Mouse (Mus musculus): ENCODE data around the gene Pdzph1. TPM values are rescaled to one million over a fixed set of nuclear protein-coding genes. Genes with fewer than 3 reads are reported as not detected.
A peak's percentile ranks its signal among the peaks of the same experiment; 100 is the strongest.

Pdzph1 gene
- polyA plus RNA-seq (2011; ENCODE audit: insufficient read length, low read depth, missing spikeins), result not detected in 2 replicates

- no peak within 1 kb of the TSS for H3K4me3 ChIP-seq (ENCODE audit: insufficient read depth, low read length)
- H3K27ac ChIP-seq (ENCODE audit: insufficient read depth, low read length), result no peak within 1 kb of the TSS
- TF ChIP-seq CTCF (IDR thresholded peaks at IDR 0.05; ENCODE audit: borderline replicate concordance, insufficient read depth, low read length) (no peak), POLR2A (IDR thresholded peaks at IDR 0.05; ENCODE audit: low read depth, low read length) (no peak)
- no peaks in the 10 kb centered on the region for H3K4me1 ChIP-seq (ENCODE audit: control insufficient read depth, insufficient read depth, low read length)
Observed at GRCm38 (mm10) chr17:58991275-58991674, at the start of gene Pdzph1. Gene Pdzph1 (minus strand): TSS chr17:58991375.

DNA sequence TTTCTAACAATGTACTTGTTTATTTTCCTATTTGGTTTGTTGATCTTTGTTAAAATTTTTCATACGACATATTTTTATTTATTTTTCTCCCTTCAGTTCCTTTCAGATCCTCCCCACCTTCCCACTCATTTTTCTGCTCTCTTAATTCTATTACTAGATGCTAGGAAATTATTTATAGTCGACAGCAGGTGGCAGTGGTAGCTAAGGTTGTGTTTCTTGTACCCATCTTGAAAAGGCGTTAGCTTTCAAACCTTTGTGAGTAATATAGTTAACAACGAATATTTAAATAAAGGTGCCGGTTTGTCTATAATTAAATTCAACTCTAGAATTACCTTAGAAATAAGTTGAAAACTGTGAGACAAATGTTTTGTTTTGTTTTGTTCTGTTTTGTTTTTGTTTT is 48.6 kb upstream of the Pdzph1 start:
- H3K27ac ChIP-seq (ENCODE audit: insufficient read depth, low read length), result no peak overlapping the region
- no peak overlapping the region for H3K4me3 ChIP-seq (ENCODE audit: insufficient read depth, low read length)
- no peaks in the 10 kb centered on the region for H3K4me1 ChIP-seq (ENCODE audit: control insufficient read depth, insufficient read depth, low read length)
- TF ChIP-seq POLR2A (IDR thresholded peaks at IDR 0.05; ENCODE audit: low read depth, low read length) (no peak), CTCF (IDR thresholded peaks at IDR 0.05; ENCODE audit: borderline replicate concordance, insufficient read depth, low read length) (no peak)

DNA sequence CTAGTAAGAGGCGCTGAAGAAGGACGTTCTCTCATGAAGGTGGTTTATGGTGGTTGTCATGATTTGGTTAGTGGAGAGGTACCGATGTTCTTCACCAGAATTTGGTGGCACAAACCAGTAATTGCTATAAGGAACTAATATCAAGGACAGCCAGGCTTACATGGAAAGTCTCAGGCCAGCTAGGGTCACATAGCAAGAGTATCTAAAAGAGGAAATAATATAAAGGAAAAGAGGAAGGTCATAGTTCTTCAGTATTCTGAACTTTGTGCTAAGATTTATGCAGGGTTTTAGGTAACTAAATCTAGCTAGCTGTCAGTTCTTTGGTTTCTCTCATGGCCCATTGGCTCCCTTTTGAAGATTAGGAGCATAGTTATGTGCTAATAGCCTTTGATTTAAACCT is 42.3 kb upstream of the Pdzph1 start:
- no peak for TF ChIP-seq CTCF (IDR thresholded peaks at IDR 0.05; ENCODE audit: borderline replicate concordance, insufficient read depth, low read length)
- TF ChIP-seq POLR2A (IDR thresholded peaks at IDR 0.05; ENCODE audit: low read depth, low read length), result no peak
- Histone ChIP-seq H3K27ac (ENCODE audit: insufficient read depth, low read length) (no peak overlapping the region), H3K4me3 (ENCODE audit: insufficient read depth, low read length) (no peak overlapping the region), H3K4me1 (ENCODE audit: control insufficient read depth, insufficient read depth, low read length) (no peaks in the 10 kb centered on the region)

- Histone ChIP-seq H3K27ac (ENCODE audit: insufficient read depth, low read length) (no peak overlapping the region), H3K4me3 (ENCODE audit: insufficient read depth, low read length) (no peak overlapping the region), H3K4me1 (ENCODE audit: control insufficient read depth, insufficient read depth, low read length) (no peaks in the 10 kb centered on the region)
- TF ChIP-seq POLR2A (IDR thresholded peaks at IDR 0.05; ENCODE audit: low read depth, low read length) (no peak), CTCF (IDR thresholded peaks at IDR 0.05; ENCODE audit: borderline replicate concordance, insufficient read depth, low read length) (no peak)
Observed at GRCm38 (mm10) chr17:59026336-59026735, 35.2 kb upstream of the Pdzph1 start.

- TF ChIP-seq POLR2A (IDR thresholded peaks at IDR 0.05; ENCODE audit: low read depth, low read length) (no peak), CTCF (IDR thresholded peaks at IDR 0.05; ENCODE audit: borderline replicate concordance, insufficient read depth, low read length) (no peak)
- Histone ChIP-seq H3K4me3 (ENCODE audit: insufficient read depth, low read length) (no peak overlapping the region), H3K4me1 (ENCODE audit: control insufficient read depth, insufficient read depth, low read length) (no peaks in the 10 kb centered on the region), H3K27ac (ENCODE audit: insufficient read depth, low read length) (no peak overlapping the region)
Observed at GRCm38 (mm10) chr17:59024502-59024901, 33.3 kb upstream of the Pdzph1 start.

- no peaks in the 10 kb centered on the region for H3K4me1 ChIP-seq (ENCODE audit: control insufficient read depth, insufficient read depth, low read length)
- H3K27ac ChIP-seq (ENCODE audit: insufficient read depth, low read length), result no peak overlapping the region
- no peak overlapping the region for H3K4me3 ChIP-seq (ENCODE audit: insufficient read depth, low read length)
- TF ChIP-seq CTCF (IDR thresholded peaks at IDR 0.05; ENCODE audit: borderline replicate concordance, insufficient read depth, low read length), result no peak
- TF ChIP-seq POLR2A (IDR thresholded peaks at IDR 0.05; ENCODE audit: low read depth, low read length), result no peak
Observed at GRCm38 (mm10) chr17:59023971-59024370, 32.8 kb upstream of the Pdzph1 start.

- TF ChIP-seq POLR2A (IDR thresholded peaks at IDR 0.05; ENCODE audit: low read depth, low read length), result no peak
- no peak for TF ChIP-seq CTCF (IDR thresholded peaks at IDR 0.05; ENCODE audit: borderline replicate concordance, insufficient read depth, low read length)
- no peak overlapping the region for H3K27ac ChIP-seq (ENCODE audit: insufficient read depth, low read length)
- H3K4me3 ChIP-seq (ENCODE audit: insufficient read depth, low read length), result no peak overlapping the region
- H3K4me1 ChIP-seq (ENCODE audit: control insufficient read depth, insufficient read depth, low read length), result no peaks in the 10 kb centered on the region
Observed at GRCm38 (mm10) chr17:59018666-59019065, 27.5 kb upstream of the Pdzph1 start.

DNA sequence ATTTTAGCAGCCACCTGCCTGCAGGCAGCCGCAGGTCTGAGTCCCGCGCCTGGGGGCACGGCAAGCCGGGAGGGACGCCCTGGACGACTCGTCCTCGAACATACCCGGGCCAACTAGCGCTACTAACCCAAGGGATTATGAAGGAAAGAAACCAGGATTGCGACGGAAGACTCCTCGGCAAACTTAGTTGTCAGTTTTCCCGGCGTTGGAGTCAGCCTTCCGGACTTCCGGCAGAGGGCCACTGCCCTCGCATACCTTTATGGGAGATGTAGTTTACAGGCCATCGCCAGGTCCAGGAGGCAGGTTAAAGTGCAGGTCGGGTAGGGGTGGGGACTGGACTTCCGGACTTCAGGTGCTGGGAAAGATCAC is 21.9 kb upstream of the Pdzph1 start, which contains the start of gene Nudt12:
TSS of gene Nudt12 (minus strand) at position 282 of the 369 bp plus-strand sequence.
- Histone ChIP-seq H3K27ac (ENCODE audit: insufficient read depth, low read length) (no peak within 1 kb of the TSS), H3K4me1 (ENCODE audit: control insufficient read depth, insufficient read depth, low read length) (no peaks in the 10 kb centered on the region), H3K4me3 (ENCODE audit: insufficient read depth, low read length) (peak within 1 kb of the TSS; percentile 75)
- TF ChIP-seq CTCF (IDR thresholded peaks at IDR 0.05; ENCODE audit: borderline replicate concordance, insufficient read depth, low read length), result no peak
- TF ChIP-seq POLR2A (IDR thresholded peaks at IDR 0.05; ENCODE audit: low read depth, low read length), result peak; percentile 41; the same call in 1 of the 2 replicates

DNA sequence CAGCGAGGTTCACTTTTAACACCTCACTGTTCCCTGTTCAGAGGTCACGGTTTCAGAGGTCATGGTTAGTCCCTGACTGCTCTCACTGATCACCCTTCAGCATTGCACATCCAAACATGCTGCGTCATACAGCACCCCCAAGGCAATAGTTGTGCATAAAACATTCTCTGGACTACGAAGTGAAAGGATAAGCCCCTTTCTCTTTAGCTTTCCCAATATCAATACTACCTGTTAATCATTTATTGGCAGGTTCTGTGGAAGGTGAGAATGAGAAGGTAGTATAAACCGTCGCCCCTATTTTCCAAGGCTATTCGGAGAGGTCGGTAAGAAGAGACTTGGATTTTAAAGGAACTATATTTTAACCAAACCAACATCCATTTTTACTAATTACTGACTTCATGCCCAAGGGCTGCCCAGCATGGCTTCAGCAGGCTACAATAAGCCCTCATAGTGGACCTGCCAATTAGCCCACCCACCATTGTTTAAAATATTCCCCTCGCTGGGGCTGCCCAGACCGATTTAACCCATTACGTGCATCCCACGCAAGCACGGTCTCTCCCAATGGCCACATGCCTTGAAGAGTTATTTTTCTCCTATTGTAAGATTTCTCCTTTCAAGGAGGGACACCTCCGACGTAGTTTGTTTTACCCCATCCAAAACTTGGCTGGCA is 21.4 kb upstream of the Pdzph1 start:
- Histone ChIP-seq H3K4me3 (ENCODE audit: insufficient read depth, low read length) (peak overlapping the region; percentile 75), H3K4me1 (ENCODE audit: control insufficient read depth, insufficient read depth, low read length) (no peaks in the 10 kb centered on the region), H3K27ac (ENCODE audit: insufficient read depth, low read length) (no peak overlapping the region)
- TF ChIP-seq CTCF (IDR thresholded peaks at IDR 0.05; ENCODE audit: borderline replicate concordance, insufficient read depth, low read length), result no peak
- no peak for TF ChIP-seq POLR2A (IDR thresholded peaks at IDR 0.05; ENCODE audit: low read depth, low read length)

DNA sequence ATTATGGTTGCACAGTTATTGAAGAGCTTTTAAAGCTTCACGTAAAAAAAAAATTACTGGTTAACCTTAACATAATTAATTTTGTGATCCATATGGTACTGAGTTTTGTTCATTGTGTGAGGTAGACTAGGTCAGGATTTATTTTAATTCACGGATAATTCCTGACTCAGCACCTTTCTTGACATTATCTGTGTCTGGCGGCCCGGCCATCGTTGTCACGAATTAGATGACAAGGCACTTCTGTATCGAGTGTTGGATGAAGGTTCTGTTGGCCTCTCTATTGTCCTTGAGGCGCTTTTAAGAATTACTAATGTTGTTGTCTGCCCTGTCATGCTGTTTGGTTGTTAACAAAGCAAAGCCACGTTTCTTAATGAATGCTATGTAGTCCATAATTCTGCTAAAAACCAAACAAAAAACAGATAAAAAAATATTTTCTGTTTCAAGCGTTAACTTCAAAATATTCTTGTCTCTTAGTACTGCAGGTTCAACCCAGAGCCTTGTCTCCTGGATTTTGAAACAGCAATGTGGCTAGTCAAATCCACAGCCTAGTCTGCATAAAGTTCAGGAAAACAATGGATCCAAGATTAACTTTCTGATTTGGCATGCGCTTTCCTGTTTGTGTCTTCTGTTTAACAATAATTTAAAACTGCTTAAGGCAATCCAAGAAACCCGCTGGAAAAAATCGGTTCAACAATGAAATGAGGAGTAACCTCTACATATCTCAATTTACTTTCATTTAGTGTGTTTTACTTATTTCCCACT is 20.6 kb upstream of the Pdzph1 start:
- Histone ChIP-seq H3K4me1 (ENCODE audit: control insufficient read depth, insufficient read depth, low read length) (no peaks in the 10 kb centered on the region), H3K27ac (ENCODE audit: insufficient read depth, low read length) (no peak overlapping the region), H3K4me3 (ENCODE audit: insufficient read depth, low read length) (no peak overlapping the region)
- TF ChIP-seq CTCF (IDR thresholded peaks at IDR 0.05; ENCODE audit: borderline replicate concordance, insufficient read depth, low read length), result no peak
- TF ChIP-seq POLR2A (IDR thresholded peaks at IDR 0.05; ENCODE audit: low read depth, low read length), result no peak
